Mouse (Mus musculus) embryonic facial prominence, embryonic 10.5 days (tissue): ENCODE measurements around the gene Tmem131. TPM values are rescaled to one million over a fixed set of nuclear protein-coding genes. Genes with fewer than 3 reads are reported as not detected.
"Not testable (repeated sequence)": the region's sequence is repeated elsewhere in the genome, so short reads cannot be mapped to it uniquely, and the experiment has no call there.

Experiments used
- DNase-seq: peaks from one replicate; pipeline ENCODE4 v3.0.0-alpha.2; 2017; ENCODE audit warnings: low spot score
- H3K27ac ChIP-seq: fragments of 300-500 bp; sonication (generic); replicated peaks from 2 replicates; pipeline ENCODE4 v1.5.1; 2016; ENCODE audit warnings: mild to moderate bottlenecking
- H3K27me3 ChIP-seq: fragments of 300-500 bp; sonication (generic); replicated peaks from 2 replicates; pipeline ENCODE4 v1.6.1; 2016; ENCODE audit warnings: low read depth, mild to moderate bottlenecking; ENCODE audit not compliant: poor library complexity, severe bottlenecking
- H3K36me3 ChIP-seq: fragments of 300-500 bp; sonication (generic); replicated peaks from 2 replicates; pipeline ENCODE4 v1.6.1; 2016; ENCODE audit warnings: mild to moderate bottlenecking, moderate library complexity
- H3K4me1 ChIP-seq: fragments of 300-500 bp; sonication (generic); 2 replicates; pipeline ENCODE4 v1.6.1; 2016
- H3K4me3 ChIP-seq: fragments of 300-500 bp; sonication (generic); 2 replicates; pipeline ENCODE4 v1.5.1; 2016; ENCODE audit warnings: mild to moderate bottlenecking, moderate library complexity
- H3K9me3 ChIP-seq: fragments of 300-500 bp; sonication (generic); 2 replicates; pipeline ENCODE4 v1.6.1; 2016; ENCODE audit warnings: mild to moderate bottlenecking
- WGBS: fragments of 180-500 bp; shearing (Covaris S2); methylation state at CpG from one replicate; pipeline ENCODE4 v1.1.7; 2016; 5-methylcytosine and 5-hydroxymethylcytosine counted together
- polyA plus RNA-seq: library from polyadenylated mRNA; unstranded; fragments of >200 nt; fragmentation: Nextera tagmentation; extraction: Ambion mirVana; gene quantifications from 2 replicates; pipeline ENCODE4 v1.2.1, GENCODE M21; 2016

The Tmem131 gene
- polyA plus RNA-seq, 1 experiment from 2014 or later = 14.0 TPM

GRCm38 (mm10) chr1:36921614-36922393 is 21.7 kb downstream of the Tmem131 start:
- no peak overlapping the region for H3K27ac ChIP-seq
- no peak for DNase-seq
- WGBS = 83% methylated on average over 15 of the region's 15 CpGs

GRCm38 (mm10) chr1:36920726-36921125 is 22.7 kb downstream of the Tmem131 start:
- H3K27me3 ChIP-seq = no peaks in the 10 kb centered on the region
- 0 out of 2 replicates have a peak overlapping the region, but pooled peaks have one; percentile 4 for H3K27ac ChIP-seq
- H3K4me1 ChIP-seq = peaks cover 47% of the 10 kb centered on the region
- 64% methylated on average over 4 of the region's 4 CpGs for WGBS
- DNase-seq = no peak
- no peaks in the 10 kb centered on the region; the same call in 1 of the 2 replicates for H3K36me3 ChIP-seq
- H3K4me3 ChIP-seq = no peak overlapping the region
- no peaks in the 10 kb centered on the region for H3K9me3 ChIP-seq

More at GRCm38 (mm10) chr1:36921614-36922393, 21.7 kb downstream of the Tmem131 start:
- H3K36me3 ChIP-seq = no peaks in the 10 kb centered on the region; the same call in 1 of the 2 replicates
- H3K9me3 ChIP-seq = no peaks in the 10 kb centered on the region
- no peak overlapping the region for H3K4me3 ChIP-seq
- H3K4me1 ChIP-seq = peaks cover 45% of the 10 kb centered on the region
- H3K27me3 ChIP-seq = no peaks in the 10 kb centered on the region

- H3K4me3 ChIP-seq = no peak overlapping the region
- no peaks in the 10 kb centered on the region for H3K9me3 ChIP-seq
- 0 out of 2 replicates have a peak overlapping the region, but pooled peaks have one; percentile 4 for H3K27ac ChIP-seq
- 43% methylated on average over 3 of the region's 3 CpGs for WGBS
- no peaks in the 10 kb centered on the region; the same call in 1 of the 2 replicates for H3K36me3 ChIP-seq
- H3K4me1 ChIP-seq = peaks cover 50% of the 10 kb centered on the region
- no peaks in the 10 kb centered on the region for H3K27me3 ChIP-seq
- DNase-seq = no peak
These were observed 23.2 kb downstream of the Tmem131 start for GRCm38 (mm10) chr1:36920154-36920716.

GRCm38 (mm10) chr1:36919728-36920127 is 23.7 kb downstream of the Tmem131 start:
- H3K36me3 ChIP-seq = no peaks in the 10 kb centered on the region; the same call in 1 of the 2 replicates
- H3K9me3 ChIP-seq = no peaks in the 10 kb centered on the region
- no peak overlapping the region for H3K4me3 ChIP-seq
- peaks cover 52% of the 10 kb centered on the region for H3K4me1 ChIP-seq
- no peaks in the 10 kb centered on the region for H3K27me3 ChIP-seq
- H3K27ac ChIP-seq = 0 out of 2 replicates have a peak overlapping the region, but pooled peaks have one; percentile 4
- no peak for DNase-seq
- WGBS = 77% methylated on average over 1 of the region's 1 CpGs

- H3K36me3 ChIP-seq = no peaks in the 10 kb centered on the region
- no peaks in the 10 kb centered on the region for H3K27me3 ChIP-seq
- no peak for DNase-seq
- no peaks in the 10 kb centered on the region for H3K9me3 ChIP-seq
- H3K27ac ChIP-seq = no peak overlapping the region
- WGBS = 89% methylated on average over 1 of the region's 1 CpGs
- no peak overlapping the region for H3K4me3 ChIP-seq
- H3K4me1 ChIP-seq = peaks cover 62% of the 10 kb centered on the region
These were observed 26.0 kb downstream of the Tmem131 start for GRCm38 (mm10) chr1:36917423-36917822.

GRCm38 (mm10) chr1:36915200-36915580 is 28.3 kb downstream of the Tmem131 start:
- Histone ChIP-seq H3K36me3 (no peaks in the 10 kb centered on the region), H3K4me3 (no peak overlapping the region), H3K27ac (no peak overlapping the region), H3K27me3 (no peaks in the 10 kb centered on the region), H3K4me1 (peaks cover 41% of the 10 kb centered on the region), H3K9me3 (no peaks in the 10 kb centered on the region)
- WGBS = 88% methylated on average over 5 of the region's 5 CpGs
- DNase-seq = no peak

GRCm38 (mm10) chr1:36914455-36915199 is 28.8 kb downstream of the Tmem131 start:
- no peaks in the 10 kb centered on the region for H3K27me3 ChIP-seq
- peak; percentile 39 for DNase-seq
- H3K36me3 ChIP-seq = no peaks in the 10 kb centered on the region
- no peak overlapping the region for H3K27ac ChIP-seq
- no peak overlapping the region for H3K4me3 ChIP-seq
- WGBS = 19% methylated on average over 7 of the region's 7 CpGs
- H3K4me1 ChIP-seq = peaks cover 35% of the 10 kb centered on the region
- H3K9me3 ChIP-seq = no peaks in the 10 kb centered on the region

GRCm38 (mm10) chr1:36913806-36914205 is 29.7 kb downstream of the Tmem131 start:
- no peaks in the 10 kb centered on the region for H3K36me3 ChIP-seq
- peaks cover 27% of the 10 kb centered on the region for H3K4me1 ChIP-seq
- no peak for DNase-seq
- no peaks in the 10 kb centered on the region for H3K27me3 ChIP-seq
- no peaks in the 10 kb centered on the region for H3K9me3 ChIP-seq
- H3K4me3 ChIP-seq = no peak overlapping the region
- 92% methylated on average over 7 of the region's 7 CpGs for WGBS
- H3K27ac ChIP-seq = no peak overlapping the region

GRCm38 (mm10) chr1:36912239-36912638 is 31.2 kb downstream of the Tmem131 start:
- 95% methylated on average over 1 of the region's 1 CpGs for WGBS
- H3K4me3 ChIP-seq = no peak overlapping the region
- H3K36me3 ChIP-seq = peaks cover 1% of the 10 kb centered on the region

GRCm38 (mm10) chr1:36911603-36912002 is 31.9 kb downstream of the Tmem131 start:
- DNase-seq = no peak
- Histone ChIP-seq H3K9me3 (no peaks in the 10 kb centered on the region), H3K27ac (no peak overlapping the region), H3K27me3 (no peaks in the 10 kb centered on the region), H3K4me1 (peaks cover 26% of the 10 kb centered on the region), H3K36me3 (peaks cover 5% of the 10 kb centered on the region), H3K4me3 (no peak overlapping the region)
- 92% methylated on average over 3 of the region's 3 CpGs for WGBS

More at GRCm38 (mm10) chr1:36912239-36912638, 31.2 kb downstream of the Tmem131 start:
- Histone ChIP-seq H3K9me3 (no peaks in the 10 kb centered on the region), H3K4me1 (peaks cover 26% of the 10 kb centered on the region), H3K27ac (no peak overlapping the region), H3K27me3 (no peaks in the 10 kb centered on the region)
- no peak for DNase-seq

GRCm38 (mm10) chr1:36910397-36910796 is 33.1 kb downstream of the Tmem131 start:
- DNase-seq = no peak
- no peaks in the 10 kb centered on the region for H3K27me3 ChIP-seq

GRCm38 (mm10) chr1:36909965-36910364 is 33.5 kb downstream of the Tmem131 start:
- H3K27me3 ChIP-seq, DNase-seq, H3K9me3 ChIP-seq, H3K36me3 ChIP-seq, H3K4me3 ChIP-seq, H3K27ac ChIP-seq: not testable (repeated sequence)
- 88% methylated on average over 7 of the region's 7 CpGs for WGBS
- peaks cover 18% of the 10 kb centered on the region for H3K4me1 ChIP-seq

More at GRCm38 (mm10) chr1:36910397-36910796, 33.1 kb downstream of the Tmem131 start:
- H3K9me3 ChIP-seq = no peaks in the 10 kb centered on the region
- WGBS = 93% methylated on average over 5 of the region's 5 CpGs
- H3K4me3 ChIP-seq = no peak overlapping the region
- H3K4me1 ChIP-seq = peaks cover 18% of the 10 kb centered on the region
- H3K36me3 ChIP-seq = peaks cover 5% of the 10 kb centered on the region
- no peak overlapping the region for H3K27ac ChIP-seq
